Mouse (Mus musculus): ENCODE measurements around the gene Elane. TPM values are rescaled to one million over a fixed set of nuclear protein-coding genes. Genes with fewer than 3 reads are reported as not detected.
A peak's percentile ranks its signal among the peaks of the same experiment; 100 is the strongest.

The Elane gene
- polyA plus RNA-seq, 1 experiment, result not detected

- no peak for DNase-seq (ENCODE audit: low spot score)
Measured at GRCm38 (mm10) chr10:79914948-79915596, 29.0 kb downstream of the Elane start.

GRCm38 (mm10) chr10:79916081-79916480 is 30.0 kb downstream of the Elane start:
- DNase-seq (ENCODE audit: low spot score), result no peak

GRCm38 (mm10) chr10:79916808-79917531 is 30.9 kb downstream of the Elane start, which contains the start of gene Kiss1r:
Gene Kiss1r, plus strand, starts transcription at chr10:79916971.
- DNase-seq (ENCODE audit: low spot score), result peak; percentile 85

- DNase-seq (ENCODE audit: low spot score), result no peak
Measured at GRCm38 (mm10) chr10:79917532-79918100, 31.6 kb downstream of the Elane start.

- no peak for DNase-seq (ENCODE audit: low spot score)
Measured at GRCm38 (mm10) chr10:79918231-79919078, 32.4 kb downstream of the Elane start.

- DNase-seq (ENCODE audit: low spot score), result no peak
Measured at GRCm38 (mm10) chr10:79919251-79919849, 33.3 kb downstream of the Elane start.

GRCm38 (mm10) chr10:79920056-79920890 is 34.2 kb downstream of the Elane start:
- no peak for DNase-seq (ENCODE audit: low spot score)

- DNase-seq (ENCODE audit: low spot score), result no peak
Measured at GRCm38 (mm10) chr10:79920958-79921535, 35.0 kb downstream of the Elane start, which contains the start of gene R3hdm4. Gene R3hdm4, minus strand, starts transcription at chr10:79921208.

- DNase-seq (ENCODE audit: low spot score), result no peak
Measured at GRCm38 (mm10) chr10:79921572-79921971, 35.5 kb downstream of the Elane start.

- peak; percentile 93 for DNase-seq (ENCODE audit: low spot score)
Measured at GRCm38 (mm10) chr10:79924998-79925784, 39.1 kb downstream of the Elane start.

GRCm38 (mm10) chr10:79925785-79926490 is 39.9 kb downstream of the Elane start:
- DNase-seq (ENCODE audit: low spot score), result no peak

- DNase-seq (ENCODE audit: low spot score), result peak; percentile 74
Measured at GRCm38 (mm10) chr10:79926491-79927323, 40.7 kb downstream of the Elane start, which contains the start of gene Arid3a. Gene Arid3a, plus strand, starts transcription at chr10:79927043.

GRCm38 (mm10) chr10:79927324-79928029 is 41.4 kb downstream of the Elane start:
- peak; percentile 59 for DNase-seq (ENCODE audit: low spot score)

- DNase-seq (ENCODE audit: low spot score), result no peak
Measured at GRCm38 (mm10) chr10:79928030-79928694, 42.1 kb downstream of the Elane start.

- no peak for DNase-seq (ENCODE audit: low spot score)
Measured at GRCm38 (mm10) chr10:79928907-79929701, 43.1 kb downstream of the Elane start.
